Mouse (Mus musculus): ENCODE measurements at regions not wholly inside any gene's neighbourhood (a gene's known extent, or its start where the extent isn't known, plus 50 kb on each side); places are given as distances from the start of the nearest gene placed in this dataset.

DNA sequence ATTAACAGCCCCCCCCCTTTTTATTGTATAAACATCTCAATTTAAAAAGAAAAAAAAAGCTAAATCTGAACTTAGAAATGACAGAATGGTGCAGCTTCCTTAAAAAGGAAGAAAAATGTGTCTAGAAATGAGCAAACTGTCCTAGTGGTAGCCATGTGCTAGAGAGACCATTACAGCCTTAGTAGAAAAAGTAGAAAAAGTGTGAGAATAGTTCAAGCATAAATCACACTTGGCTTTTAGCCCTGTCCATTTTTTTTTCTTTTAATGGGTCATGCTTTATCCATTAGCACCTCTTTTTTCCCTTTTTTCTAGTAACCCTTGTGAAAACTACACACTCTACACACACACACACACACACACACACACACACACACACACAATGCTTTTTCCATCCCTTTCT lies 192.1 kb upstream of the Lrp1b start:
- DNase-seq (ENCODE audit: inconsistent ontology term), result peak; percentile 56
